Mouse (Mus musculus): Measurements from ENCODE around the gene En2. TPM values are rescaled to one million over a fixed set of nuclear protein-coding genes. Genes with fewer than 3 reads are reported as not detected.

The En2 gene
- polyA plus RNA-seq, 1 experiment = 0.09 TPM

GRCm38 (mm10) chr5:28191201-28192098 lies 26.0 kb downstream of the En2 start:
- Histone ChIP-seq H3K27me3 (replicated peaks; ENCODE audit: control insufficient read depth, insufficient read depth, low read length) (no peaks in the 10 kb centered on the region), H3K4me3 (ENCODE audit: insufficient read depth, low read depth, low read length) (no peak overlapping the region), H3K36me3 (ENCODE audit: control insufficient read depth, insufficient read depth, low read length) (no peaks in the 10 kb centered on the region), H3K27ac (ENCODE audit: insufficient read depth, low read depth, low read length) (no peak overlapping the region), H3K4me1 (ENCODE audit: control insufficient read depth, insufficient read depth, low read length) (no peaks in the 10 kb centered on the region)
- no peak for DNase-seq
- TF ChIP-seq POLR2A (IDR thresholded peaks at IDR 0.05; ENCODE audit: low read depth, low read length) (no peak), CTCF (conservative IDR thresholded peaks at IDR 0.05; ENCODE audit: insufficient read depth, insufficient read length, low read depth, low read length) (no peak)
- WGBS = 41% methylated on average over 3 of the region's 3 CpGs

DNA sequence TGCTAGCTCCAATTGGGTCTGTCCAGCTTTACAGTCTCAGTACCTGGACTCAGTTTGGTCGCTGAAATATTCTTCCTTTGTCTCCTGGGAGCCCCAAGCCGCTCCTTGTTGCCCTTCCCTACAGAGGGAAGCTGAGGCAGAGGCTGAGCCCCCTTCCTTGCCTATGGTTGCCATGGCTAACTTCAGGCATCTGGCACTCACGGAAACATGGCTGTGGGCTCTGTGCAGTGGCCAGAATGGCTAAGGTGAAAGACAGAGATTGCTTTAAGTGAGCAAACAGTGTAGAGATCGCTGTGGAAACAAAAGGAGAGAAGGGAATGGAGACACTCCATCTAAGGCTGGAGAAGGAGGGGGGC lies 26.6 kb downstream of the En2 start:
- no peak overlapping the region for H3K27ac ChIP-seq (ENCODE audit: insufficient read depth, low read depth, low read length)
- TF ChIP-seq POLR2A (IDR thresholded peaks at IDR 0.05; ENCODE audit: low read depth, low read length) (no peak), CTCF (conservative IDR thresholded peaks at IDR 0.05; ENCODE audit: insufficient read depth, insufficient read length, low read depth, low read length) (no peak)
- H3K36me3 ChIP-seq (ENCODE audit: control insufficient read depth, insufficient read depth, low read length) = no peaks in the 10 kb centered on the region
- no peak overlapping the region for H3K4me3 ChIP-seq (ENCODE audit: insufficient read depth, low read depth, low read length)
- no peaks in the 10 kb centered on the region for H3K4me1 ChIP-seq (ENCODE audit: control insufficient read depth, insufficient read depth, low read length)
- 61% methylated on average over 4 of the region's 4 CpGs for WGBS
- DNase-seq = no peak
- H3K27me3 ChIP-seq (replicated peaks; ENCODE audit: control insufficient read depth, insufficient read depth, low read length) = no peaks in the 10 kb centered on the region; the same call in 1 of the 2 replicates

GRCm38 (mm10) chr5:28195473-28195872 lies 30.0 kb downstream of the En2 start:
- Histone ChIP-seq H3K36me3 (ENCODE audit: control insufficient read depth, insufficient read depth, low read length) (no peaks in the 10 kb centered on the region), H3K4me3 (ENCODE audit: insufficient read depth, low read depth, low read length) (no peak overlapping the region), H3K4me1 (ENCODE audit: control insufficient read depth, insufficient read depth, low read length) (no peaks in the 10 kb centered on the region), H3K27ac (ENCODE audit: insufficient read depth, low read depth, low read length) (no peak overlapping the region), H3K27me3 (replicated peaks; ENCODE audit: control insufficient read depth, insufficient read depth, low read length) (no peaks in the 10 kb centered on the region; the same call in 1 of the 2 replicates)
- no peak for TF ChIP-seq POLR2A (IDR thresholded peaks at IDR 0.05; ENCODE audit: low read depth, low read length)
- no peak for TF ChIP-seq CTCF (conservative IDR thresholded peaks at IDR 0.05; ENCODE audit: insufficient read depth, insufficient read length, low read depth, low read length)
- WGBS = 21% methylated on average over 2 of the region's 2 CpGs
- no peak for DNase-seq

- Histone ChIP-seq H3K36me3 (ENCODE audit: control insufficient read depth, insufficient read depth, low read length) (no peaks in the 10 kb centered on the region), H3K4me1 (ENCODE audit: control insufficient read depth, insufficient read depth, low read length) (no peaks in the 10 kb centered on the region), H3K27me3 (replicated peaks; ENCODE audit: control insufficient read depth, insufficient read depth, low read length) (no peaks in the 10 kb centered on the region; the same call in 1 of the 2 replicates), H3K4me3 (ENCODE audit: insufficient read depth, low read depth, low read length) (no peak overlapping the region), H3K27ac (ENCODE audit: insufficient read depth, low read depth, low read length) (no peak overlapping the region)
- DNase-seq = no peak
- 38% methylated on average over 7 of the region's 7 CpGs for WGBS
- TF ChIP-seq POLR2A (IDR thresholded peaks at IDR 0.05; ENCODE audit: low read depth, low read length) (no peak), CTCF (conservative IDR thresholded peaks at IDR 0.05; ENCODE audit: insufficient read depth, insufficient read length, low read depth, low read length) (no peak)
These were observed 33.8 kb downstream of the En2 start for GRCm38 (mm10) chr5:28199089-28199873.

DNA sequence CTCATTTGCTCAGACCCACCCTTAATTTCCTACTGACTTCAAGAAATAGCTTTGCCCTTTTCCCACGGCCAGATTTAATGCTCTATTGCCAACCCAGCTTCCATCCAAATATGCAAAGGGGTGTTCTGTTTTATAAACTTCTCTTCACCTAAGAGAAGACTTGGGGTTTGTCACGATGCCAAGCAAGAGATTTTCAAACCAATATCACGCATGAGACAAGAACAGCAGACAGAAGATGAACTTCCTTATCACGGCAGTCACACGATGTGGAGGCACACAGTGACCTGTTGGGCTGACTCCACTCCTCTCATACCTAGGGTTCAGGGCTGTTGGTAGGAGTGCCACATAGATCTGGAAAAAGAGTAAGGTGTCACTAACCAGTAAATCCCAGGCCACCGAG lies 37.6 kb downstream of the En2 start:
- Histone ChIP-seq H3K27me3 (replicated peaks; ENCODE audit: control insufficient read depth, insufficient read depth, low read length) (peaks cover 3% of the 10 kb centered on the region), H3K36me3 (ENCODE audit: control insufficient read depth, insufficient read depth, low read length) (no peaks in the 10 kb centered on the region), H3K4me3 (ENCODE audit: insufficient read depth, low read depth, low read length) (no peak overlapping the region), H3K27ac (ENCODE audit: insufficient read depth, low read depth, low read length) (no peak overlapping the region), H3K4me1 (ENCODE audit: control insufficient read depth, insufficient read depth, low read length) (no peaks in the 10 kb centered on the region)
- TF ChIP-seq CTCF (conservative IDR thresholded peaks at IDR 0.05; ENCODE audit: insufficient read depth, insufficient read length, low read depth, low read length) = no peak
- TF ChIP-seq POLR2A (IDR thresholded peaks at IDR 0.05; ENCODE audit: low read depth, low read length) = no peak
- no peak for DNase-seq
- 75% methylated on average over 6 of the region's 6 CpGs for WGBS

DNA sequence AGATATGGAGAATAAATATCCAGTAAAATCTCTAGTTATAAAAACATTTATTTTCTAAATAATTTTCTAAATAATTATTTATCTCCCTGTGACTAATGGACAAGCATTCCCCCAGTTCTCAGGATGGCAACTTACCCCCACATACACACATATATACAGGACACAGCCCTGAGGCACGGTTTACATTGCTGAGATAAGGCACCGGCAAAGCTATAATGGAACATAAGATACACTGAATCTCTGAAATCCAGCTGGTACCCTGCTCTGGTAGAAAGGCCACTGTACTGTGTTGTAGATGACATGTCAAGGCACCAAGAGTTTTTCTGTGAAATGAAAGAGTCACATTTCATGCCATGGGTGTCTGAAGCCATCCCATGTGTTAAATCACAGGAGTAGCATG lies 39.2 kb downstream of the En2 start:
- Histone ChIP-seq H3K36me3 (ENCODE audit: control insufficient read depth, insufficient read depth, low read length) (no peaks in the 10 kb centered on the region), H3K27me3 (replicated peaks; ENCODE audit: control insufficient read depth, insufficient read depth, low read length) (peaks cover 3% of the 10 kb centered on the region)

GRCm38 (mm10) chr5:28206448-28206847 lies 41.0 kb downstream of the En2 start:
- Histone ChIP-seq H3K36me3 (ENCODE audit: control insufficient read depth, insufficient read depth, low read length) (no peaks in the 10 kb centered on the region), H3K27me3 (replicated peaks; ENCODE audit: control insufficient read depth, insufficient read depth, low read length) (peaks cover 7% of the 10 kb centered on the region), H3K4me1 (ENCODE audit: control insufficient read depth, insufficient read depth, low read length) (peaks cover 5% of the 10 kb centered on the region; the same call in 1 of the 2 replicates), H3K27ac (ENCODE audit: insufficient read depth, low read depth, low read length) (no peak overlapping the region), H3K4me3 (ENCODE audit: insufficient read depth, low read depth, low read length) (no peak overlapping the region)
- DNase-seq = no peak
- TF ChIP-seq POLR2A (IDR thresholded peaks at IDR 0.05; ENCODE audit: low read depth, low read length) (no peak), CTCF (conservative IDR thresholded peaks at IDR 0.05; ENCODE audit: insufficient read depth, insufficient read length, low read depth, low read length) (no peak)
- WGBS = 71% methylated on average over 4 of the region's 4 CpGs

More for the DNA sequence above, 39.2 kb downstream of the En2 start:
- no peak overlapping the region for H3K27ac ChIP-seq (ENCODE audit: insufficient read depth, low read depth, low read length)
- no peak overlapping the region for H3K4me3 ChIP-seq (ENCODE audit: insufficient read depth, low read depth, low read length)
- TF ChIP-seq POLR2A (IDR thresholded peaks at IDR 0.05; ENCODE audit: low read depth, low read length) (no peak), CTCF (conservative IDR thresholded peaks at IDR 0.05; ENCODE audit: insufficient read depth, insufficient read length, low read depth, low read length) (no peak)
- WGBS = 82% methylated on average over 2 of the region's 2 CpGs
- no peak for DNase-seq
- no peaks in the 10 kb centered on the region for H3K4me1 ChIP-seq (ENCODE audit: control insufficient read depth, insufficient read depth, low read length)
